Mouse (Mus musculus): ENCODE results near the gene Cyp3a11. TPM values are rescaled to one million over a fixed set of nuclear protein-coding genes. Genes with fewer than 3 reads are reported as not detected.
"Not testable (repeated sequence)": the region's sequence is repeated elsewhere in the genome, so short reads cannot be mapped to it uniquely, and the experiment has no call there.

Cyp3a11 gene
- polyA plus RNA-seq (2015; fragmentation: Nextera tagmentation; extraction: Ambion mirVana) = not detected in 2 replicates

DNA sequence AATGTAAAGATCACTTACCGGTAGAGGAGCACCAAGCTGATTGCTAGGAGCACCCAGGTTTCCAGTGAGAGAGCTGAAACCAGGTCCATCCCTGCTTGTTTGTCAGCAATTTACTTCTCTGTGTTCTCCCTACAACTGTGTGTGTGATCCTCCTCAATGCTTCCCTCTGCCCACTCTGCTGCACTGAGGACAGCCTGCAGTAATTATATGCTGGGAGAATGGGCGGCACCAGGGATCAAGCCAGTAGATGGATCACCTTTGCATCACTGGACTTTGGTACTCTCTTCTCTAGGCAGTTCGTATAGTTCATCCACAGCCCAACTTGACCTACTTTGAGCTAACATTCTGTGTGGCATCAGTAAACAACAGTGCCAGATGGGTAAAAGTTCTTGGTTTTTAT is at the start of gene Cyp3a11:
Gene Cyp3a11, minus strand, starts transcription at position 277 of the 400 bp plus-strand sequence.
- H3K9ac ChIP-seq = no peak within 1 kb of the TSS
- no peak within 1 kb of the TSS for H3K4me3 ChIP-seq
- 82% methylated on average over 3 of the region's 3 CpGs for WGBS
- H3K27me3 ChIP-seq (replicated peaks) = no peaks in the 10 kb centered on the region
- H3K4me2 ChIP-seq = no peak within 1 kb of the TSS
- H3K27ac ChIP-seq = no peak within 1 kb of the TSS
- no peak for ATAC-seq (replicated peaks)
- no peaks in the 10 kb centered on the region for H3K4me1 ChIP-seq
- H3K9me3 ChIP-seq = peaks cover 29% of the 10 kb centered on the region
- H3K36me3 ChIP-seq (replicated peaks) = no peaks in the 10 kb centered on the region

- Histone ChIP-seq H3K36me3 (replicated peaks) (no peaks in the 10 kb centered on the region), H3K27me3 (replicated peaks) (no peaks in the 10 kb centered on the region), H3K27ac (no peak overlapping the region), H3K9me3 (peaks cover 30% of the 10 kb centered on the region), H3K4me2 (no peak overlapping the region), H3K9ac (no peak overlapping the region), H3K4me1 (no peaks in the 10 kb centered on the region), H3K4me3 (no peak overlapping the region)
- ATAC-seq (replicated peaks) = no peak
Measured at GRCm38 (mm10) chr5:145912912-145913311, 33.1 kb upstream of the Cyp3a11 start.

- Histone ChIP-seq H3K4me1 (no peaks in the 10 kb centered on the region), H3K4me3 (no peak overlapping the region), H3K4me2 (no peak overlapping the region), H3K9ac (no peak overlapping the region), H3K36me3 (replicated peaks) (no peaks in the 10 kb centered on the region), H3K9me3 (peaks cover 31% of the 10 kb centered on the region), H3K27me3 (replicated peaks) (no peaks in the 10 kb centered on the region), H3K27ac (no peak overlapping the region)
- no peak for ATAC-seq (replicated peaks)
Measured at GRCm38 (mm10) chr5:145911781-145912180, 32.0 kb upstream of the Cyp3a11 start.

GRCm38 (mm10) chr5:145906937-145907336 is 27.2 kb upstream of the Cyp3a11 start:
- not testable (repeated sequence) for H3K36me3 ChIP-seq (replicated peaks); H3K4me3 ChIP-seq; ATAC-seq (replicated peaks); H3K27me3 ChIP-seq (replicated peaks); H3K4me2 ChIP-seq; H3K4me1 ChIP-seq; H3K27ac ChIP-seq; H3K9ac ChIP-seq
- 79% methylated on average over 2 of the region's 2 CpGs for WGBS
- H3K9me3 ChIP-seq = peaks cover 46% of the 10 kb centered on the region

- Histone ChIP-seq H3K4me3 (no peak overlapping the region), H3K9ac (no peak overlapping the region), H3K4me1 (no peaks in the 10 kb centered on the region), H3K9me3 (peaks cover 47% of the 10 kb centered on the region), H3K27me3 (replicated peaks) (no peaks in the 10 kb centered on the region), H3K36me3 (replicated peaks) (no peaks in the 10 kb centered on the region), H3K27ac (no peak overlapping the region), H3K4me2 (no peak overlapping the region)
- ATAC-seq (replicated peaks) = no peak
- 81% methylated on average over 1 of the region's 1 CpGs for WGBS
Measured at GRCm38 (mm10) chr5:145904535-145904934, 24.8 kb upstream of the Cyp3a11 start.

- Histone ChIP-seq H3K9me3 (peaks cover 45% of the 10 kb centered on the region), H3K27me3 (replicated peaks) (no peaks in the 10 kb centered on the region), H3K27ac (no peak overlapping the region), H3K4me1 (no peaks in the 10 kb centered on the region), H3K4me2 (no peak overlapping the region), H3K9ac (no peak overlapping the region), H3K4me3 (no peak overlapping the region), H3K36me3 (replicated peaks) (no peaks in the 10 kb centered on the region)
- no peak for ATAC-seq (replicated peaks)
- 98% methylated on average over 1 of the region's 1 CpGs for WGBS
Measured at GRCm38 (mm10) chr5:145903349-145903748, 23.6 kb upstream of the Cyp3a11 start.

GRCm38 (mm10) chr5:145900436-145900990 is 20.7 kb upstream of the Cyp3a11 start:
- no peak overlapping the region for H3K9ac ChIP-seq
- WGBS = 50% methylated on average over 2 of the region's 2 CpGs
- no peaks in the 10 kb centered on the region for H3K27me3 ChIP-seq (replicated peaks)
- no peak overlapping the region for H3K27ac ChIP-seq
- no peak overlapping the region for H3K4me2 ChIP-seq
- H3K4me3 ChIP-seq = no peak overlapping the region
- no peaks in the 10 kb centered on the region for H3K36me3 ChIP-seq (replicated peaks)
- ATAC-seq (replicated peaks) = no peak
- H3K4me1 ChIP-seq = no peaks in the 10 kb centered on the region
- H3K9me3 ChIP-seq = peaks cover 38% of the 10 kb centered on the region

DNA sequence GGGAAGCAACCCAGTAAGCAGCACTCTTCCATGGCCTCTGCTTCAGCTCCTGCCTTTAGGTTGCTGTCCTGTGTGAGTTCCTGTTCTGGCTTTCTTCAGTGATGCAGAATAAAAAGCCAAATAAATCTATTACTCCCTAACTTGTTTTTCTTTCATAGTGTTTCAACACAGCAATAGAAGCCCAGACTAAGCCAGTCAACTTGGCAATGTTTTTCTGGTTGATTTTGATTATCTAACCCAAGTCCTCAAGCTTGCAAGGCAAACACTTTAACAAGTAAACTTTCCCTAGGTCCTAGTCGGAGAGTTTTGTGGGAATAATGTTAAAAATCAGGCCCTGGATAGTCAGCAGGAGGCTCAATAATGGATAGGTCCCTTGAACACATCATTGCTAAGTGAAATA is 17.5 kb upstream of the Cyp3a11 start:
- Histone ChIP-seq H3K4me1 (no peaks in the 10 kb centered on the region), H3K36me3 (replicated peaks) (no peaks in the 10 kb centered on the region), H3K9ac (no peak overlapping the region), H3K4me2 (no peak overlapping the region), H3K4me3 (no peak overlapping the region), H3K27ac (no peak overlapping the region), H3K9me3 (peaks cover 17% of the 10 kb centered on the region; the same call in 1 of the 2 replicates), H3K27me3 (replicated peaks) (no peaks in the 10 kb centered on the region)
- 67% methylated on average over 1 of the region's 1 CpGs for WGBS
- ATAC-seq (replicated peaks) = no peak

GRCm38 (mm10) chr5:145881207-145881606 is 1.4 kb upstream of the Cyp3a11 start:
- H3K4me1 ChIP-seq = no peaks in the 10 kb centered on the region
- no peak overlapping the region for H3K4me3 ChIP-seq
- no peaks in the 10 kb centered on the region for H3K36me3 ChIP-seq (replicated peaks)
- H3K27ac ChIP-seq = no peak overlapping the region
- no peak for ATAC-seq (replicated peaks)
- no peak overlapping the region for H3K9ac ChIP-seq
- H3K9me3 ChIP-seq = peaks cover 24% of the 10 kb centered on the region
- H3K4me2 ChIP-seq = no peak overlapping the region
- no peaks in the 10 kb centered on the region for H3K27me3 ChIP-seq (replicated peaks)

DNA sequence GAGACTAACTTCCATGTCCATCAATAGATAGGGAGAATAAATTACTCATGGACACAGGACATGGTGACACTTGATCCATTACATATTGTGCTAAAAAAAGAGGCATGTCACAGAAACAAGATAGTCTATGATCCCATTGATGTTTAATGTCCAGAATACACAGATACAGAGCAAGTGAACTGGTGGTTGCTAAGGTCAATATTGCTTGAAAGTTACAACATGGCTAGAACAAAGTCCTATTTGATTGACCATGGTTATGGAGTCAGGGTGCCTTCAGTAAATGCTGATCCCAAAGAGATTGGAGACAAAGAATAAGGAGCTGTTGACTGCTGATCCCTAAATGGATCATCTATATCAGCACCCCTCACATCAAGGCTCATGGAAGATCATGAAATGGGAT is 12.3 kb downstream of the Cyp3a11 start:
- not testable (repeated sequence) for ATAC-seq (replicated peaks)

GRCm38 (mm10) chr5:145805796-145806195 is 74.0 kb downstream of the Cyp3a11 start, which contains the start of gene Cyp3a44:
Gene Cyp3a44, minus strand, starts transcription at chr5:145805874.
- not testable (repeated sequence) for H3K4me3 ChIP-seq; H3K27ac ChIP-seq; H3K4me2 ChIP-seq; ATAC-seq (replicated peaks); H3K27me3 ChIP-seq (replicated peaks); H3K9ac ChIP-seq; H3K36me3 ChIP-seq (replicated peaks); H3K4me1 ChIP-seq
- WGBS = 64% methylated on average over 2 of the region's 2 CpGs
- H3K9me3 ChIP-seq = peaks cover 14% of the 10 kb centered on the region; the same call in 1 of the 2 replicates

More for the DNA sequence above, 12.3 kb downstream of the Cyp3a11 start:
- H3K9me3 ChIP-seq = peaks cover 14% of the 10 kb centered on the region
- H3K4me1 ChIP-seq; H3K4me2 ChIP-seq; H3K36me3 ChIP-seq (replicated peaks); H3K9ac ChIP-seq; H3K27ac ChIP-seq; H3K27me3 ChIP-seq (replicated peaks); H3K4me3 ChIP-seq: not testable (repeated sequence)

All from midbrain, embryonic 15.5 days (tissue).